ENCODE assay signal across 9 mouse cellular contexts in genomic region chr2:166592034-166592912, GRCm38 (mm10).
DNase-seq lines count a peak whose midpoint lies in the region; TF ChIP-seq lines count a peak whose summit lies in the region.
"Had no signal": no experiment of that assay in that cellular context is flagged by ENCODE, and none has a peak within 500 bp of the region (broad histone marks: within the 10 kb centered on the region; RNA-seq: fewer than 3 reads in every experiment).

No protein-coding gene starts in this region.

- intact Hi-C loops in heart, postnatal 36 days (cut with DNase I) = loop anchor here (1.0 to 5.0 kb wide), 2 partner anchors 120 to 189 kb away; partner anchors contain the start of gene Prex1

- no peak overlapping the region for H3K4me3 ChIP-seq in E14TG2a.4 (replicated peaks; ENCODE audit: low read length)
- H3K4me3 ChIP-seq in forebrain, embryonic 10.5 days = no peak overlapping the region
- H3K4me3 ChIP-seq: heart, embryonic 15.5 days had no signal

- peak; percentile 84 for TF ChIP-seq CTCF in E14TG2a.4 (conservative IDR thresholded peaks at IDR 0.05; ENCODE audit: low read length)
- TF ChIP-seq CTCF in brain, embryonic 14.5 days (IDR thresholded peaks at IDR 0.05; ENCODE audit: borderline replicate concordance, extremely low read depth, insufficient read depth, insufficient read length) = peak; percentile 100

- H3K27me3 ChIP-seq in E14TG2a.4 (ENCODE audit: insufficient read depth, low read length) = peaks cover 21% of the 10 kb centered on the region
- H3K27me3 ChIP-seq in forebrain, embryonic 10.5 days (ENCODE audit: poor library complexity, severe bottlenecking) = no peaks in the 10 kb centered on the region

- H3K27ac ChIP-seq in forebrain, embryonic 10.5 days = 0 out of 2 replicates have a peak overlapping the region, but pooled peaks have one; percentile 15
- H3K27ac ChIP-seq: heart, embryonic 15.5 days had no signal

- 46% methylated on average over 21 of the region's 21 CpGs for WGBS in forebrain, embryonic 10.5 days

- no peaks in the 10 kb centered on the region for H3K9me3 ChIP-seq in E14TG2a.4 (ENCODE audit: low read length)
- H3K9me3 ChIP-seq in forebrain, embryonic 10.5 days = no peaks in the 10 kb centered on the region
- H3K9me3 ChIP-seq: heart, embryonic 15.5 days had no signal

- no peaks in the 10 kb centered on the region for H3K36me3 ChIP-seq in E14TG2a.4 (ENCODE audit: insufficient read depth, low read length)
- H3K36me3 ChIP-seq in forebrain, embryonic 10.5 days (replicated peaks) = peaks cover 44% of the 10 kb centered on the region
- H3K36me3 ChIP-seq: heart, embryonic 15.5 days had no signal

- no peak for TF ChIP-seq POLR2A in brain, embryonic 14.5 days (IDR thresholded peaks at IDR 0.05; ENCODE audit: borderline replicate concordance, extremely low read depth, insufficient read depth, insufficient read length, poor library complexity, severe bottlenecking)

- peak; percentile 83 for DNase-seq in brain, embryonic 14.5 days (ENCODE audit: low read depth)
- DNase-seq in forebrain, embryonic 10.5 days (ENCODE audit: extremely low spot score, low spot score) = peak; percentile 76
- peak; percentile 81 to 85 for DNase-seq in heart, postnatal 36 days
- peak; percentile 71 to 88 for DNase-seq in layer of hippocampus, adult 8-10 months (ENCODE audit: low spot score in 2 of 2)
- peak; percentile 81 for DNase-seq in lung, postnatal 14 days
- peak; percentile 87 for DNase-seq in retina, embryonic 14.5 days (ENCODE audit: low spot score)
- peak; percentile 77 to 78 for DNase-seq in thymus, postnatal 36 days

- H3K4me1 ChIP-seq in E14TG2a.4 (replicated peaks; ENCODE audit: low read depth, low read length) = peaks cover 48% of the 10 kb centered on the region
- H3K4me1 ChIP-seq in forebrain, embryonic 10.5 days = peaks cover 14% of the 10 kb centered on the region
